Mouse (Mus musculus): Measurements from ENCODE around the gene Grin2d.

DNA sequence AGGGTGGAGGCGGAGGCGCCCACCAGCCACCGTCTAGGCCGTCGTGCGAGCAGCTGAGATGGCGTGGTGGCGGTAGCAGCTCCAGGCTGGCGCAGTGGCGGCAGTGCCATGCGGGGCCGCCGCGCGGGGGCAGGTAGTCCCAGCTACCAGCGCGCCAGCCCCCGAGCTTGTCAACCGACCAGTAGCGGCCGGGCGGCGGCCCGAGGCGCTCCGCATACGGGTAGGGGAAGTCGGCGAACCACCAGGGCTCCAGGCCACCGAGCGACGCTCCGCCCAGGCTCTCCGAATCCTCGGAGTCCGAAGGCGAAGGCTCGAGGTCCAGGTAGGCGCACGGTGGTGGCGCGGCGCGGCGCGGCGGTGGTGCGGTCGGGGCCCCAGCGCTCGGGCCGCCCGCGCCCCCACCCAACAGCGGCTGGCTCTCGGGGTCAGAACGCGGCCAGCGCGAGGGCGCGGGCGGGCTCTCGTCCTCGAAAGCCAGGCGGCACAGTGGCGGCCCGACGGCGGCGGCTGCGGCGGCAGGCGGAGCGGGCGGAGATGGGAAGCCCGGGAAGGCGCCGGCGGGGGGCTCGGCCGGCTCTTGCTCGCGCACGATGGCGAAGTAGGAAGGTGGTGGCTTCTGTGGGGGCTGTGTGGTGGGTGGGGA is 44.9 kb downstream of the Grin2d start:
- TF ChIP-seq CTCF (IDR thresholded peaks at IDR 0.05; ENCODE audit: borderline replicate concordance, control insufficient read depth, extremely low read depth, insufficient read depth, low read length, poor library complexity), result no peak
- no peak for TF ChIP-seq POLR2A (IDR thresholded peaks at IDR 0.05; ENCODE audit: control insufficient read depth, extremely low read depth, insufficient read depth, low read length, poor library complexity)
